Mouse (Mus musculus): ENCODE data around the gene Zcchc14. TPM values are rescaled to one million over a fixed set of nuclear protein-coding genes. Genes with fewer than 3 reads are reported as not detected.
A peak's percentile ranks its signal among the peaks of the same experiment; 100 is the strongest.

Zcchc14 gene
- polyA plus RNA-seq, 2 experiments = 22.4 to 37.9 TPM

DNA sequence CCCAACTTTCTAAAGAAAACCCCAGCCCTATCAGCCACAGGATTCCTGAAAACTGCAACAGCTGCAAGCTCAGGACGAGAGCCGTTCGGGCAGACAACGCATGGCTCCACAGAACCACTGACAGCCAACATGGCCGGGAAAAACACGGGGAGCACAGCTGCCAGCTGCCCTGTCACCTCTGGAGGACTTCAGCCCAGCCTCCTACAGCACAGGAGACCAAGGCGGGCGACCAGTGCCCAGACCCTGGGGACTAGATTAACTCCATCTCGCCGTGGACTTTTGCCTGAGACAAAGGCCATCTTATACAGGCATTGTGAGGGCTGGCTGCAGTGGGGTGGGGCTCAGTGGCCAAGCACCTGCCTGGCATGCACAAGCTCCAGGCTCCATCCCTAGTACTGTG is 2.8 kb downstream of the Zcchc14 start:
- H3K27ac ChIP-seq (replicated peaks; ENCODE audit: low read depth, low read length) = no peak overlapping the region
- DNase-seq (ENCODE audit: low spot score) (no peak), ATAC-seq (ENCODE audit: low FRiP score, low read depth) (no peak)
- no peak for TF ChIP-seq POLR2A (IDR thresholded peaks at IDR 0.05; ENCODE audit: borderline replicate concordance, extremely low read depth, insufficient read depth, insufficient read length)
- 0 out of 2 replicates have a peak overlapping the region, but pooled peaks have one; percentile 63 for H3K9ac ChIP-seq (ENCODE audit: low read depth, low read length, severe bottlenecking)
- peak overlapping the region; percentile 99 for H3K4me2 ChIP-seq (replicated peaks; ENCODE audit: low read depth, low read length, severe bottlenecking)
- WGBS = 69% methylated on average over 10 of the region's 10 CpGs
- peaks cover 3% of the 10 kb centered on the region for H3K36me3 ChIP-seq (ENCODE audit: control insufficient read depth, insufficient read depth, low read length)
- peak overlapping the region; percentile 67; the same call in 1 of the 2 replicates for H3K4me3 ChIP-seq (replicated peaks; ENCODE audit: low read length)
- no peaks in the 10 kb centered on the region for H3K27me3 ChIP-seq (ENCODE audit: control insufficient read depth, insufficient read depth, low read length)
- H3K4me1 ChIP-seq (ENCODE audit: control insufficient read depth, insufficient read depth, low read length) = peaks cover 30% of the 10 kb centered on the region
- no peaks in the 10 kb centered on the region for H3K9me3 ChIP-seq (ENCODE audit: control insufficient read depth, low read length)

DNA sequence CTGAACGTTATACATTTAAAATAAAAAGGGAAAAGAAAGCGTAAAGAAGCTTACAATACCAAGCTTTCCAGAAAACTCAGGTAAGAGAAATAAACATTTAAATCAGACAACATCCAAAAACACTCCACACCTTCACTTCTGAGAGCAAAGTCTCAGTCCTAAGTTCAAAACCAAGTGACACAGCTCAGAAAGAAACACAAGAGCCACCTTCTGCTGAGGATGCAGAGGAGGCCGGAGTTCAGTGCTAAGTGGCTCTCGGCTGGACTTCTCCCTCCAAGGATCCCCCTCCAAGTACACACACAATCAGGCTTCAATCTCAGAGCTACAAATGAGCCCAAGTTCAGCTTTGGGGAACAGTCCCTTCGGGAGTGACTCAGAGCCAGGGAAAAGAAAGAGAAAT is 3.3 kb downstream of the Zcchc14 start:
- no peak overlapping the region for H3K9ac ChIP-seq (ENCODE audit: low read depth, low read length, severe bottlenecking)

DNA sequence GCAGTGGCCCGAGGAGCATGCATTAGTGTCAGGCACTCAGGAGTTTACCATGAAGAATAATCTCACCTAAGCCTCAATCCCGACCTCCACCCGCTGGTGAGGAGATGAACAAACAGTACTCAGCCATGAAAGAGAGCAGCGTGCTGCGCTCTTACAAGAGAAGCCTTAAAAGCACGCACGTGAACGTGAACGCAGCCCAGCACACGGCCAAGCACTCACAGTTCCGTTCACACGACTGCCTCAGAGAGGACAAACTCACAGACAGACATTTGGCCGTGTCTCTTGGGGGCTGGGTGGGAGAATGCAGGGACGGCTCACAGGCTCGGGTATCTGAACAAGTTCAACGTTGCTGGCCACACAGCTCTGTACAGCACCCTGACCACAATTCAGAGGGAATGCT is 4.2 kb downstream of the Zcchc14 start:
- no peak overlapping the region for H3K27ac ChIP-seq (replicated peaks; ENCODE audit: low read depth, low read length)
- H3K27me3 ChIP-seq (ENCODE audit: control insufficient read depth, insufficient read depth, low read length) = no peaks in the 10 kb centered on the region
- no peak overlapping the region for H3K4me3 ChIP-seq (replicated peaks; ENCODE audit: low read length)
- H3K9ac ChIP-seq (ENCODE audit: low read depth, low read length, severe bottlenecking) = no peak overlapping the region
- H3K9me3 ChIP-seq (ENCODE audit: control insufficient read depth, low read length) = no peaks in the 10 kb centered on the region
- DNase-seq (ENCODE audit: low spot score) = no peak
- 79% methylated on average over 16 of the region's 16 CpGs for WGBS
- no peak for ATAC-seq (ENCODE audit: low FRiP score, low read depth)
- TF ChIP-seq POLR2A (IDR thresholded peaks at IDR 0.05; ENCODE audit: borderline replicate concordance, extremely low read depth, insufficient read depth, insufficient read length) = no peak
- H3K36me3 ChIP-seq (ENCODE audit: control insufficient read depth, insufficient read depth, low read length) = peaks cover 3% of the 10 kb centered on the region
- H3K4me2 ChIP-seq (replicated peaks; ENCODE audit: low read depth, low read length, severe bottlenecking) = no peak overlapping the region
- peaks cover 26% of the 10 kb centered on the region for H3K4me1 ChIP-seq (ENCODE audit: control insufficient read depth, insufficient read depth, low read length)

More for the DNA sequence above, 3.3 kb downstream of the Zcchc14 start:
- no peak for TF ChIP-seq POLR2A (IDR thresholded peaks at IDR 0.05; ENCODE audit: borderline replicate concordance, extremely low read depth, insufficient read depth, insufficient read length)
- H3K36me3 ChIP-seq (ENCODE audit: control insufficient read depth, insufficient read depth, low read length) = peaks cover 3% of the 10 kb centered on the region
- no peak overlapping the region for H3K27ac ChIP-seq (replicated peaks; ENCODE audit: low read depth, low read length)
- H3K4me3 ChIP-seq (replicated peaks; ENCODE audit: low read length) = no peak overlapping the region
- H3K4me1 ChIP-seq (ENCODE audit: control insufficient read depth, insufficient read depth, low read length) = peaks cover 30% of the 10 kb centered on the region
- no peaks in the 10 kb centered on the region for H3K9me3 ChIP-seq (ENCODE audit: control insufficient read depth, low read length)
- DNase-seq (ENCODE audit: low spot score) (no peak), ATAC-seq (ENCODE audit: low FRiP score, low read depth) (no peak)
- 74% methylated on average over 5 of the region's 5 CpGs for WGBS
- peak overlapping the region; percentile 99; the same call in 1 of the 2 replicates for H3K4me2 ChIP-seq (replicated peaks; ENCODE audit: low read depth, low read length, severe bottlenecking)
- H3K27me3 ChIP-seq (ENCODE audit: control insufficient read depth, insufficient read depth, low read length) = no peaks in the 10 kb centered on the region

DNA sequence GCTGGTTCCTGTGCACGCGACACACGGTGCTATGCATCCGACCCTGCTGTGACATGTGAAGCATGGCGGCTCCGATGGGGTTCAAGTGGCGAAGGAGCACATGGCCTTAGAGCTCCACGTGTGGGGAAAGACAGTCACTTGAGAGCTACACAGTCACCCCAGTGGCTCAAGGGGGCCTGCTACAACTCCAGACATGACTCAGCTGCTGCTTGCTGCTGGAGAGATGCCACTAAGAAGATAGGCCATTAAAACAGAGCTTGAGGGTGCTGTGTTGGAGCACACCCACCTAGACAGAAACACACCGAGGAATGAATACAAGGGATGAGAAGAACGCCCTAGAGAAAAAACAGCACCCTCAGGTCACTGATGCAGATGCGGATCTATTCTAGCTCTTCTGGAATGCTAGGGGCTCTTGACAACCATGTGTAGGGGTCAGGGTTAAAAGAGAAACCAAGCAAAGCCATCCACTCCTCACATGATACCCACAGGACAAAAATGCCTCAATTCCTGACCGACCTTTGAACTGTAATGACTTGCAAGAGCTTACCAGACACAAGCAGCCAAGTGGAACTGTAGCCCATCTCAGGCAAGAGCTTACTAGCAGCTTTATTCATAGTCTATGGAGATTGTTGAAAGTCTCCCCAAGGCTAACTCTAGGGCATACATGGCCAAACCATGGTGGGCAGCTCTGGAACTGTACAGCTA is 5.0 kb downstream of the Zcchc14 start:
- H3K9me3 ChIP-seq (ENCODE audit: control insufficient read depth, low read length) = no peaks in the 10 kb centered on the region
- WGBS = 88% methylated on average over 12 of the region's 12 CpGs
- H3K4me2 ChIP-seq (replicated peaks; ENCODE audit: low read depth, low read length, severe bottlenecking) = no peak overlapping the region
- no peak for DNase-seq (ENCODE audit: low spot score)
- H3K4me1 ChIP-seq (ENCODE audit: control insufficient read depth, insufficient read depth, low read length) = peaks cover 26% of the 10 kb centered on the region
- peaks cover 3% of the 10 kb centered on the region for H3K36me3 ChIP-seq (ENCODE audit: control insufficient read depth, insufficient read depth, low read length)
- H3K4me3 ChIP-seq (replicated peaks; ENCODE audit: low read length) = no peak overlapping the region
- no peak overlapping the region for H3K9ac ChIP-seq (ENCODE audit: low read depth, low read length, severe bottlenecking)
- no peak overlapping the region for H3K27ac ChIP-seq (replicated peaks; ENCODE audit: low read depth, low read length)
- no peaks in the 10 kb centered on the region for H3K27me3 ChIP-seq (ENCODE audit: control insufficient read depth, insufficient read depth, low read length)
- ATAC-seq (ENCODE audit: low FRiP score, low read depth) = no peak
- no peak for TF ChIP-seq POLR2A (IDR thresholded peaks at IDR 0.05; ENCODE audit: borderline replicate concordance, extremely low read depth, insufficient read depth, insufficient read length)

DNA sequence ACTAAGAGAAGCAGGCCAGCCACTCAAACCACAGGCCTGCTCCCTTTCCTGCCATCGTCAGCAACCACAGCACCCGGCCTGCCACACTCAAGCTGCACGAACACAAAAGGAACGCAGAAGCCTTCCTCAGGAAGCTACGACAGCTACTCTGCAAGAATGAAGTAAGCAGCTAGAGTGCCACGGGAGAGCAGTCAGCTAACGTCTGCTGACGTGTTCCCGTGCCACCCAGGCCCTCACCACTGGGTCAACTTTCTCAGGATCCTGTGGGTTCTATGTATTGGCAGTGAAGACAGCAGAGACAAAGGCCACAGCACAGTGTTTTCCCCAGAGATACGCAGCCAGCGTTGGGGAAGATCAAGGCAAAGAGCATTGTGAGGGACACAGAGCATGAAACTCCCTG is 9.3 kb downstream of the Zcchc14 start:
- Histone ChIP-seq H3K9me3 (ENCODE audit: control insufficient read depth, low read length) (no peaks in the 10 kb centered on the region), H3K4me1 (ENCODE audit: control insufficient read depth, insufficient read depth, low read length) (peaks cover 5% of the 10 kb centered on the region; the same call in 1 of the 2 replicates), H3K4me2 (replicated peaks; ENCODE audit: low read depth, low read length, severe bottlenecking) (no peak overlapping the region), H3K4me3 (replicated peaks; ENCODE audit: low read length) (no peak overlapping the region), H3K36me3 (ENCODE audit: control insufficient read depth, insufficient read depth, low read length) (no peaks in the 10 kb centered on the region; the same call in 1 of the 2 replicates), H3K27me3 (ENCODE audit: control insufficient read depth, insufficient read depth, low read length) (no peaks in the 10 kb centered on the region), H3K27ac (replicated peaks; ENCODE audit: low read depth, low read length) (no peak overlapping the region), H3K9ac (ENCODE audit: low read depth, low read length, severe bottlenecking) (no peak overlapping the region)
- no peak for DNase-seq (ENCODE audit: low spot score)
- no peak for ATAC-seq (ENCODE audit: low FRiP score, low read depth)
- no peak for TF ChIP-seq POLR2A (IDR thresholded peaks at IDR 0.05; ENCODE audit: borderline replicate concordance, extremely low read depth, insufficient read depth, insufficient read length)
- WGBS = 79% methylated on average over 11 of the region's 11 CpGs

Measured in limb, embryonic 14.5 days (tissue).